Comparison of ENCODE assay signal across 24 mouse cellular contexts in genomic region chr1:171445050-171445449, GRCm38 (mm10). TPM values are rescaled to one million over a fixed set of nuclear protein-coding genes. Genes with fewer than 3 reads are reported as not detected.
DNase-seq lines count a peak whose midpoint lies in the region; ATAC-seq and TF ChIP-seq lines count a peak whose summit lies in the region.
"Had no signal": no experiment of that assay in that cellular context is flagged by ENCODE, and none has a peak within 500 bp of the region (broad histone marks: within the 10 kb centered on the region; RNA-seq: fewer than 3 reads in every experiment).

No protein-coding gene starts in this region.

- ATAC-seq in kidney, postnatal 0 days (replicated peaks; ENCODE audit: low FRiP score, low read depth), result no peak
- ATAC-seq in megakaryocyte-erythroid progenitor cell, adult 5-6 weeks (replicated peaks; ENCODE audit: low FRiP score, low TSS enrichment, poor library complexity, severe bottlenecking), result no peak
- ATAC-seq: activated CD4-positive, CD25-positive, alpha-beta regulatory T cell, adult 4 months; CD4-positive, CD25-positive, alpha-beta regulatory T cell, adult 4 months; forebrain, embryonic 14.5 days had no signal

- no peak overlapping the region for H3K4me2 ChIP-seq in kidney, postnatal 0 days (ENCODE audit: low read length)
- H3K4me2 ChIP-seq: heart, embryonic 13.5 days; hindbrain, embryonic 15.5 days had no signal

- 65% methylated on average over 5 of the region's 5 CpGs for WGBS in kidney, postnatal 0 days
- WGBS in midbrain, embryonic 10.5 days, result 91% methylated on average over 5 of the region's 5 CpGs
- 93% methylated on average over 5 of the region's 5 CpGs for WGBS in forebrain, embryonic 10.5 days

- H3K4me1 ChIP-seq in kidney, postnatal 0 days (replicated peaks; ENCODE audit: insufficient read depth, low read length), result peaks cover 34% of the 10 kb centered on the region
- H3K4me1 ChIP-seq in midbrain, embryonic 10.5 days, result 0 out of 2 replicates have a peak, but pooled peaks cover under 1% of the 10 kb centered on the region
- H3K4me1 ChIP-seq in forebrain, embryonic 10.5 days, result peaks cover 4% of the 10 kb centered on the region

- H3K9me3 ChIP-seq in kidney, postnatal 0 days (replicated peaks; ENCODE audit: low read length), result no peaks in the 10 kb centered on the region
- H3K9me3 ChIP-seq in midbrain, embryonic 10.5 days (replicated peaks), result peaks cover 7% of the 10 kb centered on the region; the same call in 1 of the 2 replicates
- H3K9me3 ChIP-seq in forebrain, embryonic 10.5 days, result peaks cover 7% of the 10 kb centered on the region; the same call in 1 of the 2 replicates
- H3K9me3 ChIP-seq: hindbrain, embryonic 15.5 days had no signal

- H3K27me3 ChIP-seq in kidney, postnatal 0 days (ENCODE audit: insufficient read depth, low read length), result no peaks in the 10 kb centered on the region
- H3K27me3 ChIP-seq in midbrain, embryonic 10.5 days (ENCODE audit: low read depth, poor library complexity, severe bottlenecking), result peaks cover 16% of the 10 kb centered on the region
- peaks cover 8% of the 10 kb centered on the region for H3K27me3 ChIP-seq in forebrain, embryonic 10.5 days (ENCODE audit: poor library complexity, severe bottlenecking)
- H3K27me3 ChIP-seq: heart, embryonic 13.5 days; hindbrain, embryonic 15.5 days had no signal

- TF ChIP-seq CTCF in kidney, postnatal 0 days (IDR thresholded peaks at IDR 0.05; ENCODE audit: low read depth), result 0 out of 2 replicates have a peak, but pooled peaks have one; percentile 7

- H3K9ac ChIP-seq in kidney, postnatal 0 days (ENCODE audit: low read depth, low read length), result no peak overlapping the region
- H3K9ac ChIP-seq: heart, embryonic 13.5 days; hindbrain, embryonic 15.5 days had no signal

- no peak for DNase-seq in kidney, postnatal 0 days (ENCODE audit: low spot score)
- no peak for DNase-seq in kidney, postnatal 36 days
- DNase-seq in ES-CJ7 (ENCODE audit: low read depth, low spot score) (peak; percentile 59), R1 (ENCODE audit: low read depth, low spot score) (peak; percentile 60)
- DNase-seq in midbrain, embryonic 10.5 days (ENCODE audit: low spot score), result no peak
- DNase-seq in forebrain, embryonic 10.5 days (ENCODE audit: extremely low spot score, low spot score), result no peak
- DNase-seq: adrenal gland, adult 8-10 months; adrenal gland, postnatal 25 days; cerebellum, adult 18-20 months; cerebellum, adult 9-10 months; cerebellum, postnatal 14 days; gastrocnemius, postnatal 10 days; gastrocnemius, postnatal 36 days; heart, adult 2 months; heart, postnatal 14 days; heart, postnatal 4 days had no signal

- H3K27ac ChIP-seq in kidney, postnatal 0 days, result no peak overlapping the region
- H3K27ac ChIP-seq in midbrain, embryonic 10.5 days (replicated peaks), result no peak overlapping the region
- no peak overlapping the region for H3K27ac ChIP-seq in forebrain, embryonic 10.5 days
- H3K27ac ChIP-seq: heart, adult 2 months; heart, embryonic 10.5 days; heart, embryonic 13.5 days; hindbrain, embryonic 15.5 days had no signal

- no peak overlapping the region for H3K4me3 ChIP-seq in kidney, postnatal 0 days (replicated peaks; ENCODE audit: low read depth, low read length)
- no peak overlapping the region for H3K4me3 ChIP-seq in midbrain, embryonic 10.5 days
- H3K4me3 ChIP-seq in forebrain, embryonic 10.5 days, result no peak overlapping the region
- H3K4me3 ChIP-seq: heart, adult 2 months; heart, embryonic 10.5 days; heart, embryonic 13.5 days; hindbrain, embryonic 15.5 days had no signal

- H3K36me3 ChIP-seq in kidney, postnatal 0 days (ENCODE audit: insufficient read depth, low read length), result no peaks in the 10 kb centered on the region; the same call in 1 of the 2 replicates
- no peaks in the 10 kb centered on the region for H3K36me3 ChIP-seq in midbrain, embryonic 10.5 days
- no peaks in the 10 kb centered on the region for H3K36me3 ChIP-seq in forebrain, embryonic 10.5 days (replicated peaks)
- H3K36me3 ChIP-seq: hindbrain, embryonic 15.5 days had no signal

RNA-seq across cellular contexts. Expression of gene F11r, which starts 7.7 kb away (rescaled TPM):
- polyA plus RNA-seq in kidney, postnatal 0 days (2015; fragmentation: Nextera tagmentation; extraction: Ambion mirVana), result 93.0 and 114 TPM in 2 replicates
- total RNA-seq in megakaryocyte-erythroid progenitor cell, adult 5-6 weeks (2014; fragmentation: Nextera tagmentation), result not detected in 2 replicates
- total RNA-seq in megakaryocyte-erythroid progenitor cell, adult 5-6 weeks (2017), result 0.38 and 2.3 TPM in 2 replicates
- polyA plus RNA-seq in midbrain, embryonic 10.5 days (2016; fragmentation: Nextera tagmentation; extraction: Ambion mirVana), result 14.0 TPM in 2 replicates
- 16.2 and 16.5 TPM in 2 replicates for polyA plus RNA-seq in forebrain, embryonic 10.5 days (2016; fragmentation: Nextera tagmentation; extraction: Ambion mirVana)
- total RNA-seq: granulocyte monocyte progenitor cell, adult 5-6 weeks had no signal

RNA-seq across cellular contexts. Expression of gene Tstd1, which starts 26.4 kb away (rescaled TPM):
- 3.6 and 4.8 TPM in 2 replicates for polyA plus RNA-seq in kidney, postnatal 0 days (2015; fragmentation: Nextera tagmentation; extraction: Ambion mirVana)
- total RNA-seq in megakaryocyte-erythroid progenitor cell, adult 5-6 weeks (2014; fragmentation: Nextera tagmentation), result not detected in 2 replicates
- 1.1 TPM in 1 of 2 replicates, not detected in the other for total RNA-seq in megakaryocyte-erythroid progenitor cell, adult 5-6 weeks (2017)
- 8.4 and 9.6 TPM in 2 replicates for polyA plus RNA-seq in midbrain, embryonic 10.5 days (2016; fragmentation: Nextera tagmentation; extraction: Ambion mirVana)
- polyA plus RNA-seq in forebrain, embryonic 10.5 days (2016; fragmentation: Nextera tagmentation; extraction: Ambion mirVana), result 6.1 and 6.5 TPM in 2 replicates

RNA-seq across cellular contexts. Expression of gene Usf1, which starts 33.9 kb away (rescaled TPM):
- polyA plus RNA-seq in kidney, postnatal 0 days (2015; fragmentation: Nextera tagmentation; extraction: Ambion mirVana), result 64.0 and 73.0 TPM in 2 replicates
- total RNA-seq in megakaryocyte-erythroid progenitor cell, adult 5-6 weeks (2014; fragmentation: Nextera tagmentation), result 24.1 and 32.0 TPM in 2 replicates
- total RNA-seq in megakaryocyte-erythroid progenitor cell, adult 5-6 weeks (2017), result 46.2 and 60.5 TPM in 2 replicates
- 138 and 161 TPM in 2 replicates for polyA plus RNA-seq in midbrain, embryonic 10.5 days (2016; fragmentation: Nextera tagmentation; extraction: Ambion mirVana)
- polyA plus RNA-seq in forebrain, embryonic 10.5 days (2016; fragmentation: Nextera tagmentation; extraction: Ambion mirVana), result 128 and 132 TPM in 2 replicates

RNA-seq across cellular contexts. Expression of gene Arhgap30, which starts 56.3 kb away (rescaled TPM):
- 0.83 and 0.99 TPM in 2 replicates for polyA plus RNA-seq in kidney, postnatal 0 days (2015; fragmentation: Nextera tagmentation; extraction: Ambion mirVana)
- 11.8 and 20.7 TPM in 2 replicates for total RNA-seq in megakaryocyte-erythroid progenitor cell, adult 5-6 weeks (2014; fragmentation: Nextera tagmentation)
- total RNA-seq in megakaryocyte-erythroid progenitor cell, adult 5-6 weeks (2017), result 18.7 and 28.7 TPM in 2 replicates
- 0.69 and 0.87 TPM in 2 replicates for polyA plus RNA-seq in midbrain, embryonic 10.5 days (2016; fragmentation: Nextera tagmentation; extraction: Ambion mirVana)
- 0.74 and 0.91 TPM in 2 replicates for polyA plus RNA-seq in forebrain, embryonic 10.5 days (2016; fragmentation: Nextera tagmentation; extraction: Ambion mirVana)

RNA-seq across cellular contexts. Expression of gene Alyref2, which starts 58.2 kb away (rescaled TPM):
- polyA plus RNA-seq in kidney, postnatal 0 days (2015; fragmentation: Nextera tagmentation; extraction: Ambion mirVana), result 14.8 and 14.9 TPM in 2 replicates
- 5.5 and 10.9 TPM in 2 replicates for total RNA-seq in megakaryocyte-erythroid progenitor cell, adult 5-6 weeks (2014; fragmentation: Nextera tagmentation)
- total RNA-seq in megakaryocyte-erythroid progenitor cell, adult 5-6 weeks (2017), result 3.5 and 5.3 TPM in 2 replicates
- polyA plus RNA-seq in midbrain, embryonic 10.5 days (2016; fragmentation: Nextera tagmentation; extraction: Ambion mirVana), result 10.5 and 13.6 TPM in 2 replicates
- 8.0 and 8.5 TPM in 2 replicates for polyA plus RNA-seq in forebrain, embryonic 10.5 days (2016; fragmentation: Nextera tagmentation; extraction: Ambion mirVana)

Comparison
In these comparisons a context has a peak if more than half of its experiments do, and no peak if none do; other contexts are left out.
1. DNase-seq: peak in ES-CJ7 (single experiment) and R1 (single experiment); none in kidney, postnatal 0 days (single experiment), kidney, postnatal 36 days (0 of 2), midbrain, embryonic 10.5 days (single experiment) and forebrain, embryonic 10.5 days (single experiment).